Mouse (Mus musculus) testis, adult 2 months (tissue): ENCODE data around the gene Srsf3. TPM values are rescaled to one million over a fixed set of nuclear protein-coding genes. Genes with fewer than 3 reads are reported as not detected.

Source experiments
- H3K27ac ChIP-seq: fragments of 200-500 bp; 2 replicates; pipeline ENCODE4 v1.5.1; 2012; ENCODE audit warnings: low read depth, low read length; ENCODE audit not compliant: control insufficient read depth, insufficient read depth
- H3K27me3 ChIP-seq: fragments of 200-500 bp; 2 replicates; pipeline ENCODE4 v1.6.1; 2012; ENCODE audit warnings: mild to moderate bottlenecking, low read length, moderate library complexity; ENCODE audit not compliant: control insufficient read depth, insufficient read depth
- H3K36me3 ChIP-seq: fragments of 200-500 bp; 2 replicates; pipeline ENCODE4 v1.6.1; 2012; ENCODE audit warnings: mild to moderate bottlenecking, low read length; ENCODE audit not compliant: control insufficient read depth, insufficient read depth
- H3K4me1 ChIP-seq: fragments of 200-500 bp; 2 replicates; pipeline ENCODE4 v1.6.1; 2012; ENCODE audit warnings: low read length; ENCODE audit not compliant: control insufficient read depth, insufficient read depth
- H3K4me3 ChIP-seq: fragments of 200-500 bp; 2 replicates; pipeline ENCODE4 v1.5.1; 2012; ENCODE audit warnings: low read depth, mild to moderate bottlenecking, low read length, moderate library complexity, mixed read lengths; ENCODE audit not compliant: control insufficient read depth
- CTCF ChIP-seq: fragments of 200-500 bp; IDR thresholded peaks from 2 replicates; pipeline ENCODE4 v1.5.1; 2012; ENCODE audit warnings: low read depth, mild to moderate bottlenecking, inconsistent platforms, low read length, moderate library complexity; ENCODE audit not compliant: control insufficient read depth, insufficient read depth, insufficient replicate concordance
- POLR2A ChIP-seq: fragments of 200-500 bp; IDR thresholded peaks from 2 replicates; pipeline ENCODE4 v1.6.1; 2012; ENCODE audit warnings: low read depth, mild to moderate bottlenecking, inconsistent platforms, low read length, moderate library complexity; ENCODE audit not compliant: control insufficient read depth
- polyA plus RNA-seq: library from polyadenylated mRNA; depleted of rRNA; stranded (reverse); fragments of >200 nt; gene quantifications from 2 replicates; pipeline ENCODE4 v1.2.3, GENCODE M21; 2012

The Srsf3 gene
- polyA plus RNA-seq, 1 experiment, result 75.4 TPM

GRCm38 (mm10) chr17:29018292-29018984 is 14.0 kb upstream of the Srsf3 start:
- Histone ChIP-seq H3K27me3 (no peaks in the 10 kb centered on the region), H3K4me1 (peaks cover 2% of the 10 kb centered on the region), H3K27ac (0 out of 2 replicates have a peak overlapping the region, but pooled peaks have one; percentile 12), H3K4me3 (no peak overlapping the region), H3K36me3 (no peaks in the 10 kb centered on the region)
- TF ChIP-seq POLR2A (no peak), CTCF (peak; percentile 29; the same call in 1 of the 2 replicates)

- peaks cover 6% of the 10 kb centered on the region for H3K4me1 ChIP-seq
- no peaks in the 10 kb centered on the region for H3K36me3 ChIP-seq
- no peak overlapping the region for H3K27ac ChIP-seq
- no peaks in the 10 kb centered on the region for H3K27me3 ChIP-seq
- H3K4me3 ChIP-seq, result no peak overlapping the region
- TF ChIP-seq POLR2A, result no peak
- TF ChIP-seq CTCF, result no peak
Observed at GRCm38 (mm10) chr17:29019391-29019790, 13.0 kb upstream of the Srsf3 start.

- Histone ChIP-seq H3K27me3 (no peaks in the 10 kb centered on the region), H3K27ac (no peak overlapping the region), H3K4me1 (peaks cover 8% of the 10 kb centered on the region), H3K4me3 (no peak overlapping the region), H3K36me3 (no peaks in the 10 kb centered on the region)
- no peak for TF ChIP-seq POLR2A
- TF ChIP-seq CTCF, result peak; percentile 7; the same call in 1 of the 2 replicates
Observed at GRCm38 (mm10) chr17:29020444-29020843, 12.0 kb upstream of the Srsf3 start.

- peaks cover 8% of the 10 kb centered on the region for H3K4me1 ChIP-seq
- H3K27ac ChIP-seq, result no peak overlapping the region
Observed at GRCm38 (mm10) chr17:29022230-29022819, 10.1 kb upstream of the Srsf3 start.

GRCm38 (mm10) chr17:29023346-29023745 is 9.1 kb upstream of the Srsf3 start:
- no peak for TF ChIP-seq CTCF
- no peak for TF ChIP-seq POLR2A
- Histone ChIP-seq H3K27me3 (no peaks in the 10 kb centered on the region), H3K4me3 (no peak overlapping the region), H3K27ac (no peak overlapping the region), H3K36me3 (no peaks in the 10 kb centered on the region), H3K4me1 (peaks cover 8% of the 10 kb centered on the region)

More at GRCm38 (mm10) chr17:29022230-29022819, 10.1 kb upstream of the Srsf3 start:
- TF ChIP-seq POLR2A (no peak), CTCF (peak; percentile 49; the same call in 1 of the 2 replicates)
- no peak overlapping the region; the same call in 1 of the 2 replicates for H3K4me3 ChIP-seq
- no peaks in the 10 kb centered on the region for H3K27me3 ChIP-seq
- H3K36me3 ChIP-seq, result no peaks in the 10 kb centered on the region

GRCm38 (mm10) chr17:29024047-29024892 is 8.2 kb upstream of the Srsf3 start:
- H3K27me3 ChIP-seq, result no peaks in the 10 kb centered on the region
- H3K36me3 ChIP-seq, result no peaks in the 10 kb centered on the region
- no peak for TF ChIP-seq CTCF
- H3K4me1 ChIP-seq, result peaks cover 8% of the 10 kb centered on the region
- H3K27ac ChIP-seq, result no peak overlapping the region
- no peak overlapping the region for H3K4me3 ChIP-seq

GRCm38 (mm10) chr17:29024896-29025565 is 7.4 kb upstream of the Srsf3 start:
- H3K4me3 ChIP-seq, result no peak overlapping the region
- H3K4me1 ChIP-seq, result peaks cover 8% of the 10 kb centered on the region
- no peak for TF ChIP-seq CTCF
- TF ChIP-seq POLR2A, result no peak

More at GRCm38 (mm10) chr17:29024896-29025565, 7.4 kb upstream of the Srsf3 start:
- Histone ChIP-seq H3K36me3 (no peaks in the 10 kb centered on the region), H3K27me3 (no peaks in the 10 kb centered on the region), H3K27ac (no peak overlapping the region)
